Mouse (Mus musculus) c-Kit-positive CD71-positive TER-119-positive erythroid progenitor cells, embryonic 14.5 days (primary cell): Measurements from ENCODE around the gene Slc25a35.
A peak's percentile ranks its signal among the peaks of the same experiment; 100 is the strongest.
"Not testable (repeated sequence)": the region's sequence is repeated elsewhere in the genome, so short reads cannot be mapped to it uniquely, and the experiment has no call there.

Experiments
- DNase-seq: peaks from one replicate; pipeline ENCODE4 v3.0.0-alpha.2; 2013; ENCODE audit warnings: low spot score

Gene Slc25a35

GRCm38 (mm10) chr11:69008182-69009121 is 40.5 kb downstream of the Slc25a35 start, which contains the start of gene Pfas:
Gene Pfas, minus strand, starts transcription at chr11:69008460.
- peak; percentile 94 for DNase-seq

GRCm38 (mm10) chr11:69009508-69009907 is 41.6 kb downstream of the Slc25a35 start:
- no peak for DNase-seq

- no peak for DNase-seq
Observed at GRCm38 (mm10) chr11:69010400-69011323, 42.7 kb downstream of the Slc25a35 start.

GRCm38 (mm10) chr11:69011445-69011844 is 43.5 kb downstream of the Slc25a35 start:
- DNase-seq, result not testable (repeated sequence)

- peak; percentile 95 for DNase-seq
Observed at GRCm38 (mm10) chr11:69012071-69012601, 44.2 kb downstream of the Slc25a35 start.

GRCm38 (mm10) chr11:69015644-69016441 is 47.9 kb downstream of the Slc25a35 start, which contains the start of gene Ctc1:
Gene Ctc1, plus strand, starts transcription at chr11:69015911.
- peak; percentile 90 for DNase-seq

- DNase-seq, result no peak
Observed at GRCm38 (mm10) chr11:69016755-69017154, 48.8 kb downstream of the Slc25a35 start.

GRCm38 (mm10) chr11:69020691-69021090 is 52.8 kb downstream of the Slc25a35 start:
- no peak for DNase-seq
